Mouse (Mus musculus): ENCODE data around the gene Nup133. TPM values are rescaled to one million over a fixed set of nuclear protein-coding genes. Genes with fewer than 3 reads are reported as not detected.
A peak's percentile ranks its signal among the peaks of the same experiment; 100 is the strongest.

Nup133 gene
- polyA plus RNA-seq, 1 experiment from 2014 or later = 30.4 TPM

GRCm38 (mm10) chr8:123877865-123878264, 71.2 kb downstream of the Nup133 start:
- DNase-seq (ENCODE audit: low spot score) = peak; percentile 59
- no peak for ATAC-seq (ENCODE audit: low read depth)

GRCm38 (mm10) chr8:123874324-123874723, 74.7 kb downstream of the Nup133 start:
- no peaks in the 10 kb centered on the region for H3K4me1 ChIP-seq (ENCODE audit: control insufficient read depth, insufficient read depth, low read length)
- ATAC-seq (ENCODE audit: low read depth) (no peak), DNase-seq (ENCODE audit: low spot score) (no peak)
- H3K4me3 ChIP-seq (ENCODE audit: low read depth, low read length) = no peak overlapping the region
- H3K36me3 ChIP-seq (ENCODE audit: control insufficient read depth, insufficient read depth, low read length) = no peaks in the 10 kb centered on the region
- no peak overlapping the region for H3K9ac ChIP-seq (ENCODE audit: low read depth, low read length)
- no peak overlapping the region for H3K4me2 ChIP-seq (ENCODE audit: low read depth, low read length)
- 77% methylated on average over 11 of the region's 11 CpGs for WGBS
- H3K27me3 ChIP-seq (replicated peaks; ENCODE audit: control insufficient read depth, insufficient read depth, low read length) = no peaks in the 10 kb centered on the region
- no peak overlapping the region for H3K27ac ChIP-seq (replicated peaks; ENCODE audit: low read depth, low read length)
- no peaks in the 10 kb centered on the region for H3K9me3 ChIP-seq (ENCODE audit: control insufficient read depth, low read length)

More at GRCm38 (mm10) chr8:123877865-123878264, 71.2 kb downstream of the Nup133 start:
- H3K4me3 ChIP-seq (ENCODE audit: low read depth, low read length) = no peak overlapping the region
- 47% methylated on average over 2 of the region's 2 CpGs for WGBS
- H3K27me3 ChIP-seq (replicated peaks; ENCODE audit: control insufficient read depth, insufficient read depth, low read length) = no peaks in the 10 kb centered on the region
- H3K36me3 ChIP-seq (ENCODE audit: control insufficient read depth, insufficient read depth, low read length) = no peaks in the 10 kb centered on the region
- no peaks in the 10 kb centered on the region for H3K4me1 ChIP-seq (ENCODE audit: control insufficient read depth, insufficient read depth, low read length)
- H3K27ac ChIP-seq (replicated peaks; ENCODE audit: low read depth, low read length) = no peak overlapping the region
- no peak overlapping the region for H3K4me2 ChIP-seq (ENCODE audit: low read depth, low read length)
- no peak overlapping the region for H3K9ac ChIP-seq (ENCODE audit: low read depth, low read length)
- H3K9me3 ChIP-seq (ENCODE audit: control insufficient read depth, low read length) = no peaks in the 10 kb centered on the region

GRCm38 (mm10) chr8:123873364-123873763, 75.7 kb downstream of the Nup133 start:
- Histone ChIP-seq H3K4me2 (ENCODE audit: low read depth, low read length) (no peak overlapping the region), H3K27me3 (replicated peaks; ENCODE audit: control insufficient read depth, insufficient read depth, low read length) (no peaks in the 10 kb centered on the region), H3K9ac (ENCODE audit: low read depth, low read length) (no peak overlapping the region), H3K4me3 (ENCODE audit: low read depth, low read length) (no peak overlapping the region), H3K9me3 (ENCODE audit: control insufficient read depth, low read length) (no peaks in the 10 kb centered on the region), H3K4me1 (ENCODE audit: control insufficient read depth, insufficient read depth, low read length) (no peaks in the 10 kb centered on the region), H3K36me3 (ENCODE audit: control insufficient read depth, insufficient read depth, low read length) (no peaks in the 10 kb centered on the region), H3K27ac (replicated peaks; ENCODE audit: low read depth, low read length) (no peak overlapping the region)
- 59% methylated on average over 6 of the region's 6 CpGs for WGBS
- ATAC-seq (ENCODE audit: low read depth) = no peak
- no peak for DNase-seq (ENCODE audit: low spot score)

GRCm38 (mm10) chr8:123872048-123872447, 77.0 kb downstream of the Nup133 start:
- H3K4me2 ChIP-seq (ENCODE audit: low read depth, low read length) = no peak overlapping the region
- H3K9me3 ChIP-seq (ENCODE audit: control insufficient read depth, low read length) = no peaks in the 10 kb centered on the region
- no peak overlapping the region for H3K9ac ChIP-seq (ENCODE audit: low read depth, low read length)
- H3K36me3 ChIP-seq (ENCODE audit: control insufficient read depth, insufficient read depth, low read length) = no peaks in the 10 kb centered on the region
- H3K4me3 ChIP-seq (ENCODE audit: low read depth, low read length) = no peak overlapping the region
- H3K4me1 ChIP-seq (ENCODE audit: control insufficient read depth, insufficient read depth, low read length) = no peaks in the 10 kb centered on the region
- 51% methylated on average over 9 of the region's 9 CpGs for WGBS
- ATAC-seq (ENCODE audit: low read depth) (peak; percentile 74), DNase-seq (ENCODE audit: low spot score) (peak; percentile 68)
- H3K27me3 ChIP-seq (replicated peaks; ENCODE audit: control insufficient read depth, insufficient read depth, low read length) = no peaks in the 10 kb centered on the region
- H3K27ac ChIP-seq (replicated peaks; ENCODE audit: low read depth, low read length) = no peak overlapping the region

- Histone ChIP-seq H3K4me1 (ENCODE audit: control insufficient read depth, insufficient read depth, low read length) (no peaks in the 10 kb centered on the region), H3K4me2 (ENCODE audit: low read depth, low read length) (no peak overlapping the region), H3K9ac (ENCODE audit: low read depth, low read length) (no peak overlapping the region), H3K9me3 (ENCODE audit: control insufficient read depth, low read length) (no peaks in the 10 kb centered on the region), H3K4me3 (ENCODE audit: low read depth, low read length) (no peak overlapping the region), H3K27ac (replicated peaks; ENCODE audit: low read depth, low read length) (no peak overlapping the region), H3K27me3 (replicated peaks; ENCODE audit: control insufficient read depth, insufficient read depth, low read length) (no peaks in the 10 kb centered on the region; the same call in 1 of the 2 replicates), H3K36me3 (ENCODE audit: control insufficient read depth, insufficient read depth, low read length) (no peaks in the 10 kb centered on the region)
- no peak for DNase-seq (ENCODE audit: low spot score)
- peak; percentile 37; the same call in 1 of the 2 replicates for ATAC-seq (ENCODE audit: low read depth)
- 14% methylated on average over 5 of the region's 5 CpGs for WGBS
Observed at GRCm38 (mm10) chr8:123866971-123867370, 82.1 kb downstream of the Nup133 start.

GRCm38 (mm10) chr8:123865786-123866185, 83.3 kb downstream of the Nup133 start:
- Histone ChIP-seq H3K4me3 (ENCODE audit: low read depth, low read length) (no peak overlapping the region), H3K27me3 (replicated peaks; ENCODE audit: control insufficient read depth, insufficient read depth, low read length) (no peaks in the 10 kb centered on the region; the same call in 1 of the 2 replicates), H3K9ac (ENCODE audit: low read depth, low read length) (no peak overlapping the region), H3K36me3 (ENCODE audit: control insufficient read depth, insufficient read depth, low read length) (no peaks in the 10 kb centered on the region), H3K4me1 (ENCODE audit: control insufficient read depth, insufficient read depth, low read length) (no peaks in the 10 kb centered on the region), H3K9me3 (ENCODE audit: control insufficient read depth, low read length) (no peaks in the 10 kb centered on the region), H3K27ac (replicated peaks; ENCODE audit: low read depth, low read length) (no peak overlapping the region), H3K4me2 (ENCODE audit: low read depth, low read length) (no peak overlapping the region)
- 70% methylated on average over 7 of the region's 7 CpGs for WGBS
- ATAC-seq (ENCODE audit: low read depth) (no peak), DNase-seq (ENCODE audit: low spot score) (no peak)

GRCm38 (mm10) chr8:123860386-123860785, 88.7 kb downstream of the Nup133 start:
- Histone ChIP-seq H3K9ac (ENCODE audit: low read depth, low read length) (0 out of 2 replicates have a peak overlapping the region, but pooled peaks have one; percentile 75), H3K27me3 (replicated peaks; ENCODE audit: control insufficient read depth, insufficient read depth, low read length) (peaks cover 3% of the 10 kb centered on the region; the same call in 1 of the 2 replicates), H3K36me3 (ENCODE audit: control insufficient read depth, insufficient read depth, low read length) (no peaks in the 10 kb centered on the region), H3K9me3 (ENCODE audit: control insufficient read depth, low read length) (no peaks in the 10 kb centered on the region), H3K4me2 (ENCODE audit: low read depth, low read length) (peak overlapping the region; percentile 95), H3K27ac (replicated peaks; ENCODE audit: low read depth, low read length) (no peak overlapping the region), H3K4me3 (ENCODE audit: low read depth, low read length) (peak overlapping the region; percentile 88; the same call in 1 of the 2 replicates), H3K4me1 (ENCODE audit: control insufficient read depth, insufficient read depth, low read length) (no peaks in the 10 kb centered on the region)
- DNase-seq (ENCODE audit: low spot score) (no peak), ATAC-seq (ENCODE audit: low read depth) (no peak)
- WGBS = 73% methylated on average over 4 of the region's 4 CpGs

GRCm38 (mm10) chr8:123859648-123860259, 89.3 kb downstream of the Nup133 start, which contains the start of gene Ccsap:
Gene Ccsap (minus strand): TSS chr8:123860209.
- Histone ChIP-seq H3K9ac (ENCODE audit: low read depth, low read length) (peak within 1 kb of the TSS; percentile 75), H3K9me3 (ENCODE audit: control insufficient read depth, low read length) (no peaks in the 10 kb centered on the region), H3K36me3 (ENCODE audit: control insufficient read depth, insufficient read depth, low read length) (no peaks in the 10 kb centered on the region), H3K4me2 (ENCODE audit: low read depth, low read length) (peak within 1 kb of the TSS; percentile 95), H3K27me3 (replicated peaks; ENCODE audit: control insufficient read depth, insufficient read depth, low read length) (peaks cover 3% of the 10 kb centered on the region; the same call in 1 of the 2 replicates), H3K4me3 (ENCODE audit: low read depth, low read length) (peak within 1 kb of the TSS; percentile 88), H3K27ac (replicated peaks; ENCODE audit: low read depth, low read length) (peak within 1 kb of the TSS; percentile 28), H3K4me1 (ENCODE audit: control insufficient read depth, insufficient read depth, low read length) (no peaks in the 10 kb centered on the region)
- DNase-seq (ENCODE audit: low spot score) (peak; percentile 30), ATAC-seq (ENCODE audit: low read depth) (peak; percentile 60)
- 2% methylated on average over 28 of the region's 48 CpGs for WGBS
